Mouse (Mus musculus) neural tube, embryonic 14.5 days (tissue): ENCODE data around the gene Timm8a1. TPM values are rescaled to one million over a fixed set of nuclear protein-coding genes. Genes with fewer than 3 reads are reported as not detected.

Experiments
- ATAC-seq: fragments of 200-750 bp; cut with Nextera tagmentation; 2 replicates; pipeline ENCODE4 v1.8.0; 2017; ENCODE audit warnings: low read depth, mild to moderate bottlenecking, moderate TSS enrichment, moderate library complexity
- H3K27ac ChIP-seq: fragments of 300-500 bp; sonication (generic); 2 replicates; pipeline ENCODE4 v1.5.1; 2014; ENCODE audit warnings: low read depth, mild to moderate bottlenecking, control low read depth, low read length, moderate library complexity, mixed read lengths
- H3K27me3 ChIP-seq: fragments of 300-500 bp; sonication (generic); 2 replicates; pipeline ENCODE4 v1.6.1; 2014; ENCODE audit warnings: low read length; ENCODE audit not compliant: control insufficient read depth, insufficient read depth
- H3K36me3 ChIP-seq: fragments of 300-500 bp; sonication (generic); 2 replicates; pipeline ENCODE4 v1.6.1; 2014; ENCODE audit warnings: low read length, mixed read lengths; ENCODE audit not compliant: control insufficient read depth, insufficient read depth
- H3K4me1 ChIP-seq: fragments of 300-500 bp; sonication (generic); 2 replicates; pipeline ENCODE4 v1.6.1; 2014; ENCODE audit warnings: low read length; ENCODE audit not compliant: control insufficient read depth, insufficient read depth
- H3K4me2 ChIP-seq: fragments of 300-500 bp; sonication (generic); 2 replicates; pipeline ENCODE4 v1.6.1; 2014; ENCODE audit warnings: mild to moderate bottlenecking, low read depth, low read length, control low read depth
- H3K4me3 ChIP-seq: fragments of 300-500 bp; sonication (generic); 2 replicates; pipeline ENCODE4 v1.5.1; 2014; ENCODE audit warnings: low read depth, low read length, control low read depth, mixed read lengths
- H3K9ac ChIP-seq: fragments of 300-500 bp; sonication (generic); replicated peaks from 2 replicates; pipeline ENCODE4 v1.6.1; 2014; ENCODE audit warnings: low read depth, mild to moderate bottlenecking, control low read depth, low read length, mixed read lengths
- H3K9me3 ChIP-seq: fragments of 300-500 bp; sonication (generic); 2 replicates; pipeline ENCODE4 v1.6.1; 2016; ENCODE audit warnings: low read length; ENCODE audit not compliant: control insufficient read depth
- WGBS: fragments of 180-500 bp; shearing (Covaris S2); extraction: QIAGEN DNeasy Blood & Tissue Kit; methylation state at CpG from one replicate; pipeline ENCODE4 v1.1.7; 2014; 5-methylcytosine and 5-hydroxymethylcytosine counted together
- polyA plus RNA-seq: library from polyadenylated mRNA; unstranded; fragments of >200 nt; fragmentation: Nextera tagmentation; extraction: Ambion mirVana; gene quantifications from 2 replicates; pipeline ENCODE4 v1.2.1, GENCODE M21; 2014

Timm8a1 gene
- polyA plus RNA-seq, 1 experiment from 2014 or later = 48.2 TPM

DNA sequence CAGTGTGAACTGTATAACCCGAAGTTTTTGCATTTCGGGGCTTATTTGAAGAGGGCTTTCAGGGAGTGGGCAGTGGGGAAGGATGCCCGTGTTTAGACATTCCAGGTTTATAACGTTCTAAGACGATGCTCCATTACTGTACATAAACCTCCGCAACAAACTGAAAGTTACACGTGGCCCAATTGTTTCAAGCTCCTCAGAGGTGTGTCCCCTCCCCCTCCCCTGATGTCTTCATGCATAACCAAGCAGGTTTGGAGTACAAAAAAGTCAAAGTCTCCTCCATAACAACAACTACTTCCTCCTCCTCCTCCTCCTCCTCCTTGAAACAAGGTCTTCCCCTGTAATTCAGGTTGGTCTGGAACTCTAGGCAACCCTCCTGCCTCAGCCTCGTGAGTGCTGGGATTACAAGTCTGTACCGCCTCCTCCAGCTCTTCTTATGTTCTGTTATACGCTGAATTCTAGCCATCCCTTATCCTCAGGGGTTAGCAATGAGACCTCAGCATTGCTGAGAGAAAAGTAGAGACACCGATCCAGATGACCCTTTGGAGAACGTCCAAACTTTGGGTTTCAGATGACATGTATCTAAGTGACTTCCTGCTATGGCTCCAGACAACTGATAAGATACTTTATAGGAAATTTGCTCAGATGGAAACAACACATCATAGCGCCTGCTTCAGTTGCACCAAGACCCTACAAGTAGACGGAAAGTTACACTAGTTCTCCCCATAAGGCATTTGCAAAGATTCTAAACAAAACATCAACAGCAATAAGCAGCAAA is 39.1 kb upstream of the Timm8a1 start:
- no peaks in the 10 kb centered on the region for H3K27me3 ChIP-seq
- H3K4me1 ChIP-seq = no peaks in the 10 kb centered on the region
- H3K36me3 ChIP-seq = no peaks in the 10 kb centered on the region
- no peak for ATAC-seq
- no peak overlapping the region for H3K27ac ChIP-seq
- 86% methylated on average over 14 of the region's 14 CpGs for WGBS
- H3K9me3 ChIP-seq = no peaks in the 10 kb centered on the region
- no peak overlapping the region for H3K4me2 ChIP-seq
- no peak overlapping the region for H3K4me3 ChIP-seq
- no peak overlapping the region for H3K9ac ChIP-seq

DNA sequence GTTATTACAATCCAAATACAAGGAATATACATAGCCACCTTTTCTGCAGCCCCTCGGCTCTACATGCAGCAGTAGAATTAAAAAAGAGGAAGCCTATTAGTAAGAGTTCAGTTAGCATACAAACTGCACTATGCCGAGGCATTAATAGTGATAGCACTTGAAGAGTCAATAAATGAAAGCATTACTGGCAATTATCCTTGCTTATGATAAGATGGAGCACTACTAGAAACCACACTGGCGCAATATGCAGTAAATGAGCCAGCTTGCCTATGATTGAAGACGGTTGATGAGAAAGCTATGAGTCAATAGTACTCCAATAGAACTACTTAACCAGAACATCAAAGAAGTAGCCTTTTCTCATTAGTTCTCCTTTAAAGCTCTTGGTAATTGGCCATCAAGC is 36.2 kb upstream of the Timm8a1 start:
- WGBS = 79% methylated on average over 4 of the region's 4 CpGs
- Histone ChIP-seq H3K36me3 (no peaks in the 10 kb centered on the region), H3K4me1 (no peaks in the 10 kb centered on the region), H3K27me3 (no peaks in the 10 kb centered on the region), H3K9ac (no peak overlapping the region), H3K4me3 (no peak overlapping the region), H3K9me3 (no peaks in the 10 kb centered on the region), H3K4me2 (no peak overlapping the region), H3K27ac (no peak overlapping the region)
- no peak for ATAC-seq

DNA sequence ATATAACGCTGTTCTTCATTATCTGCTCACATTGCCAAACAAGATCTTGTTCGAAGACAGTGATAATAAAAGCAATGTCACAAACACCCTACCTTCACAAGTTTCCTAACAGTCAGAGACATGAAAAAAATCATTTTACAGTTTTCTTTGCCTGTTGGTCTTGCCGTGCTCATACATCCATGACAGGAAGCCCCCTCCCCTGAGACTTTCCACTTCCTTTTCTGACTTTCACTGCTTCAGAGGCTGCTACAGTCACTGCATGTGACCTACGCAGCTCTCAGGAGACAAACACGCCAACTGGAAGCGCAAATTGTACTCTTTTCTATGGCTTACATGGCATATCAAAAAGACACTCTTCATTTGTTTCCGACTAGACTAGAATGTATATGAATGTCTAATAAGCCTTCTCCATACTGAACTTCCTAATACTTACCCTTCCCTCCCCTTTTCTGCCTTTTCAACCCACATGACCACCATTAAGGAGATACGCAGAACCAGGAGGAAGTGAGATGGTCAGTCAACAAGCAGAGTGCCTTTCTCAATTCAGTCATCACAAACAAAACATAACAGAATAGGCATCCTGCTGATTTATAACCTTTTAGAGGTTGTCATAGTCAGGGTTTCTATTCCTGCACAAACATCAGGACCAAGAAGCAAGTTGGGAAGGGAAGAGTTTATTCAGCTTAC is 25.0 kb upstream of the Timm8a1 start:
- no peak for ATAC-seq
- WGBS = 92% methylated on average over 8 of the region's 8 CpGs

DNA sequence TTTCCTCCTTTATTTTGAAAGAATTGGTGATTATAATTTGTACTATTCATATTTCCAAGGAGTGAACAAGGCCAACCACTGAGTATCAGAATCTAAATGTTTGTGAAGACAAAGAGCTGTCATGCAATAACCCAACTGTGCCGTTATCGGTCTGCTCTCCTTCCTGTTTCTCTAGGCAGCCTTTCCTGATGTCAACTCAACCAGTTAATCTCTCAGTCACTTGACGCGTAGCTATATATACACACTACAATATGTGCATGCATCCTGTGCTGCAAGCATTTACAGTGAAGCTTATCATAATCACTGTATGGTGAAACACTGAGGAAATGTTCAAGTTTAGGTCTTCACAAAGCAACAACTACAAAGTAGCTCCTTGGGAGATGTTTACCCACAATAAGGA is 22.7 kb upstream of the Timm8a1 start:
- no peak for ATAC-seq

More for the DNA sequence above, 25.0 kb upstream of the Timm8a1 start:
- no peaks in the 10 kb centered on the region for H3K9me3 ChIP-seq
- H3K4me2 ChIP-seq = no peak overlapping the region
- no peaks in the 10 kb centered on the region for H3K4me1 ChIP-seq
- no peaks in the 10 kb centered on the region for H3K27me3 ChIP-seq
- no peak overlapping the region for H3K4me3 ChIP-seq
- H3K9ac ChIP-seq = no peak overlapping the region
- H3K27ac ChIP-seq = no peak overlapping the region
- H3K36me3 ChIP-seq = no peaks in the 10 kb centered on the region

DNA sequence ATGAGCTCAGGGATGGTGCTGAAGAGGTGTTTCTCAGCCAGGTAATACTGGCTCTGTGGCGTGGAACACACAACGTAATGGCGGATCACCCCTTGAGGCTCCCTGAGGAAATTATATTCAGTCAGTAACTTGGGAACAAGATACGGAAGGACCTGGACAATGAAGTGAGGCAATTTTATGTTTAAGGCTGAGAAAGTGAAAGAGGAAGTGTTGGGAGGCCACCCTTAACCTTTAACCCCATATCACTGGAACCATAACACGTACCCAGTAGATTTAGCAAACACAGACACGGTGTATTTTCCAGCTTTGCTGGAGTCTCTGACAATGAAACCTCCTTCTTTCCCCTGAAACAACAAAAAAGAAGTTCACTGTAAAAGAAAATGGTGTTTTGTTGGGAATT is 12.8 kb upstream of the Timm8a1 start:
- H3K36me3 ChIP-seq = no peaks in the 10 kb centered on the region
- H3K9ac ChIP-seq = no peak overlapping the region
- no peak overlapping the region for H3K27ac ChIP-seq
- no peaks in the 10 kb centered on the region for H3K4me1 ChIP-seq
- no peak overlapping the region for H3K4me2 ChIP-seq
- H3K4me3 ChIP-seq = no peak overlapping the region
- no peaks in the 10 kb centered on the region for H3K27me3 ChIP-seq
- ATAC-seq = no peak
- H3K9me3 ChIP-seq = no peaks in the 10 kb centered on the region
- 81% methylated on average over 6 of the region's 6 CpGs for WGBS

More for the DNA sequence above, 22.7 kb upstream of the Timm8a1 start:
- Histone ChIP-seq H3K4me1 (no peaks in the 10 kb centered on the region), H3K9me3 (no peaks in the 10 kb centered on the region), H3K9ac (no peak overlapping the region), H3K27me3 (no peaks in the 10 kb centered on the region), H3K4me2 (no peak overlapping the region), H3K36me3 (no peaks in the 10 kb centered on the region), H3K27ac (no peak overlapping the region), H3K4me3 (no peak overlapping the region)
- 88% methylated on average over 4 of the region's 4 CpGs for WGBS

DNA sequence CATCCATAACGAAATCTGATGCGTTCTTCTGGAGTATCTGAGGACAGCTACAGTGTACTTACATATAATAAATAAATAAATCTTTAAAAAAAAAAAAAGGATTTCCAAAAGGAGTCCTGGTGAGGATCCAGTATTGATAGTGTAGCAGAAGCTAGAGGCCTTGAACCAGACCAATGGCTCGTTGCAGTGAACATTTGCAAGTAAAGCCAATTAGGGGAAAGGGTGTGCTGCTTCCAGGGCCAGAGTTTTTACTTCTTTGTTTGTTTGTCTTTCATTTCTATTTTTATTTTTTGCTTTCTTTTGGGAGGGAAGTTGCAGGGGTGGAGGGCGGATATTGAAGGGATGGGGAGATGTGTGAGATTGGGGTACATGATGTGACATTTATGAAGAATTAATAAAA is 11.7 kb upstream of the Timm8a1 start:
- H3K4me1 ChIP-seq = no peaks in the 10 kb centered on the region
- H3K4me3 ChIP-seq = no peak overlapping the region
- H3K9me3 ChIP-seq = no peaks in the 10 kb centered on the region
- H3K27me3 ChIP-seq = no peaks in the 10 kb centered on the region
- H3K9ac ChIP-seq = no peak overlapping the region
- no peak overlapping the region for H3K4me2 ChIP-seq
- WGBS = 93% methylated on average over 4 of the region's 4 CpGs
- H3K27ac ChIP-seq = no peak overlapping the region
- no peaks in the 10 kb centered on the region for H3K36me3 ChIP-seq
- no peak for ATAC-seq

DNA sequence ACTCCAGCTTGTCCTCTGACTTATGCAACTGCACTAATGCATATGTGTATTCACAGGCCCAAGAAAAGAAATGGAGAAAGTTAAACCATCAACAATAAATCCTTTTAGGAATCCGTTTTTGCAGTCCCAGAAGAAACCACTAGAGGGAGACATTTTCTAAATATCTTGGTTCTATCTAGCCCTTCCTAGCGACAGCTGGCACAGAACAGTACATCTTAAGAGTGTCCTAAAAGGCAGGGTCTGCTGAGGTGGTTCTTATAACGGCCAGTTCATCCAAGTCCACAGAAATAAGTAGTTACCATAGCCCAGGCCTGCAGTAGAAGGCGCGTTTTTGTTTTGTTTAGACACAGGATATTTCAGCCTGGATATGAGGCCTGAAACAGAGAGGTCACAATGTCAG is 9.2 kb upstream of the Timm8a1 start:
- H3K9me3 ChIP-seq = no peaks in the 10 kb centered on the region
- H3K4me1 ChIP-seq = no peaks in the 10 kb centered on the region
- peak; percentile 66; the same call in 1 of the 2 replicates for ATAC-seq
- H3K4me3 ChIP-seq = no peak overlapping the region
- 16% methylated on average over 5 of the region's 5 CpGs for WGBS
- H3K27ac ChIP-seq = no peak overlapping the region
- no peak overlapping the region for H3K9ac ChIP-seq
- H3K4me2 ChIP-seq = no peak overlapping the region
- no peaks in the 10 kb centered on the region for H3K36me3 ChIP-seq
- no peaks in the 10 kb centered on the region for H3K27me3 ChIP-seq

DNA sequence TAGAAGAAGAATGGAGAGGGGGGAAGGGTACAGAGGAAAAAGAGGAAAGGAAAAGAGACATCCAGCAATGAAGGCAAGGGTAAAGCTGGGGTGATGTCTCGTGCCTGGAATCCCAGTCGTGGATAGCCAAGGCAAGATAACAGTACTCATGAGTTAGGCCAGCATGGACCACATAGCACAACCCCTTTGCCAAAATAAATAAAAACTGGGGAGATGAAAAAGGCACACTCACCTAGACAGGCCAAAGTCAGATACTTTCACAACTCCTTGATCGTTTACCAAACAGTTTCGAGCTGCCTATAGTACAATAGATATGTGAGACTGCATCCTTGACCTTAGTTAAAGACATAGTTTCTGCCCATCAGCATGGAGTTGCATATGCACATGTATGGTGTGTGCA is 5.7 kb upstream of the Timm8a1 start:
- 92% methylated on average over 4 of the region's 4 CpGs for WGBS

DNA sequence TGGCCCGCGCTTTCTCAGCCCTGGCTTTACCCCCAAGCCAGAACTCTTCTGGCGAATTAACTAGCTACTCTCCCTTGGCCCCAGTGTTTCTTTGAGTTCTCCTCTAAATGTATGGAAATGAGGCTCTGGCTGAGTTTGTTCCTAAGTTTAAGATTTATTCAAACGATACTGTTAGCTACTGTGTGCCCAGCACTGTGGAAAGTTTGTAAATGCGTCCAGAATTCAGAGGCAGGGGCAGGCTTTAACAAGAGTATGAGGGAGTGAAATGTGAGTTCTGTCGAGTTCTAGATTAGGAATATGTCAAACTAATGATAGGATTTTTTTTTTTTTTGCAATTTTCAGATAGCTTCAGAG is 267 bp upstream of the Timm8a1 start:
- Histone ChIP-seq H3K27me3 (no peaks in the 10 kb centered on the region), H3K36me3 (no peaks in the 10 kb centered on the region), H3K9ac (peak overlapping the region; percentile 28; the same call in 1 of the 2 replicates), H3K4me3 (peak overlapping the region; percentile 42), H3K9me3 (no peaks in the 10 kb centered on the region), H3K4me1 (no peaks in the 10 kb centered on the region), H3K4me2 (peak overlapping the region; percentile 41; the same call in 1 of the 2 replicates), H3K27ac (no peak overlapping the region)
- WGBS = 13% methylated on average over 6 of the region's 6 CpGs
- ATAC-seq = no peak

More for the DNA sequence above, 5.7 kb upstream of the Timm8a1 start:
- Histone ChIP-seq H3K4me2 (no peak overlapping the region), H3K36me3 (no peaks in the 10 kb centered on the region), H3K4me1 (no peaks in the 10 kb centered on the region), H3K27me3 (no peaks in the 10 kb centered on the region), H3K4me3 (no peak overlapping the region), H3K9ac (no peak overlapping the region), H3K27ac (no peak overlapping the region), H3K9me3 (no peaks in the 10 kb centered on the region)
- ATAC-seq = no peak
